Mouse (Mus musculus): ENCODE results near the gene Fbxw5.

DNA sequence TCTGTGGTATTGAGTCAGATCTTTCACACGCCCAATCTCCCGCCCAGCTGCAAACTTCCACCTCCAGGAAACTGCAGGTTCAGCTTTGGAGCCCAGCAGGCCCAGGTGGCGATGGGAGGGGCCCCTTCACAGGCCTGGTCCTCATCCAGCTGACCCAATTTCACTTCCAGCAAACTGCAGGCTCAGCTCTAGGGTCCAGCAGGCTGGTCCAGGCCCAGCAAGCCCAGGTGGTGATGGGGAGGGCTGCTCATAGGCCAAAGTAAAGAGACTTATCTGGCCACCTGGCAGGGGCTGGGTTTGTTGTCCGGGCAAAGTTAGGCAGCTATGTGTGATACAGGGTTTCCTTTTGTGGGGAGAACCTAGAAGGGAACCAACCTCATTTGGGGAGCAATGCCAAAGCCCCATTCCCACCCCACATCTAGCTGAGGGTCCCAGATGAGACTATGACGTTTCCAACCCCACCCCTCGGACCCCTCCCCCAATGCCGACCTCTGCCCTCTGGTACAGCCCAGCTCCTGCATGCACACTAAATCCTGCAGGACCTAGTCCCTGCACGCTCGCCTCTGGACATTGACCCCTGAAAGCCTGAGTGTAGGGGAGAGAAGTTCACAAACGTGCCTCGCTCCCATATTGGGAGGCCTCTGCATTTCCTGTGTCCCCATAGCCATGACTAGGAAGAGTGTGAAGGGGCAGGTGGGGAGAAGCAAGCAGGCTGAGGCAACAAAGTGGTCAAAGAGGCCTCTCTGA is 15.5 kb upstream of the Fbxw5 start:
- TF ChIP-seq MAZ (IDR thresholded peaks at IDR 0.05; ENCODE audit: low read depth, low read length) (no peak), USF1 (IDR thresholded peaks at IDR 0.05; ENCODE audit: low read depth, low read length) (no peak), POLR2A (IDR thresholded peaks at IDR 0.05; ENCODE audit: low read depth, low read length) (no peak), MAX (IDR thresholded peaks at IDR 0.05; ENCODE audit: low read length) (no peak), CTCF (conservative IDR thresholded peaks at IDR 0.05 in 1 of 2, IDR thresholded peaks at IDR 0.05 in 1 of 2; ENCODE audit: low read depth in 2 of 2, low read length in 2 of 2) (no peak), TCF12 (IDR thresholded peaks at IDR 0.05; ENCODE audit: low read depth, low read length) (no peak), CHD1 (IDR thresholded peaks at IDR 0.05; ENCODE audit: low read depth, low read length) (no peak), MXI1 (IDR thresholded peaks at IDR 0.05; ENCODE audit: low read depth, low read length) (no peak), ZNF384 (IDR thresholded peaks at IDR 0.05; ENCODE audit: low read depth, low read length) (no peak), EP300 (IDR thresholded peaks at IDR 0.05; ENCODE audit: low read length) (no peak), CHD2 (IDR thresholded peaks at IDR 0.05; ENCODE audit: low read length) (no peak), RCOR1 (conservative IDR thresholded peaks at IDR 0.05; ENCODE audit: low read depth, low read length) (no peak), KAT2A (IDR thresholded peaks at IDR 0.05; ENCODE audit: insufficient replicate concordance, low read length) (no peak), USF2 (conservative IDR thresholded peaks at IDR 0.05; ENCODE audit: low read depth, low read length) (no peak)

All from CH12.LX (cell line).